Mouse (Mus musculus) forebrain, postnatal 0 days (tissue): ENCODE results near the gene Sfrp2. TPM values are rescaled to one million over a fixed set of nuclear protein-coding genes. Genes with fewer than 3 reads are reported as not detected.
A peak's percentile ranks its signal among the peaks of the same experiment; 100 is the strongest.

ENCODE experiments used
- ATAC-seq: fragments of 200-750 bp; cut with Nextera tagmentation; 2 replicates; pipeline ENCODE4 v1.8.0; 2017; ENCODE audit warnings: mild to moderate bottlenecking, moderate library complexity
- DNase-seq: peaks from one replicate; pipeline ENCODE4 v3.0.0-alpha.2; 2015
- H3K27ac ChIP-seq: fragments of 300-500 bp; sonication (generic); 2 replicates; pipeline ENCODE4 v1.5.1; 2014; ENCODE audit warnings: low read depth, mild to moderate bottlenecking, antibody characterized with exemption, low read length, moderate library complexity, mixed read lengths
- H3K27me3 ChIP-seq: fragments of 300-500 bp; sonication (generic); 2 replicates; pipeline ENCODE4 v1.6.1; 2014; ENCODE audit warnings: mild to moderate bottlenecking, low read length, mixed read lengths; ENCODE audit not compliant: insufficient read depth
- H3K36me3 ChIP-seq: fragments of 300-500 bp; sonication (generic); 2 replicates; pipeline ENCODE4 v1.6.1; 2014; ENCODE audit warnings: mild to moderate bottlenecking, moderate library complexity; ENCODE audit not compliant: insufficient read depth
- H3K4me1 ChIP-seq: fragments of 300-500 bp; sonication (generic); 2 replicates; pipeline ENCODE4 v1.6.1; 2014; ENCODE audit warnings: antibody characterized with exemption; ENCODE audit not compliant: insufficient read depth
- H3K4me2 ChIP-seq: fragments of 300-500 bp; sonication (generic); 2 replicates; pipeline ENCODE4 v1.6.1; 2014; ENCODE audit warnings: low read depth, mild to moderate bottlenecking, moderate library complexity
- H3K4me3 ChIP-seq: fragments of 300-500 bp; sonication (generic); 2 replicates; pipeline ENCODE4 v1.5.1; 2014; ENCODE audit warnings: low read depth, low read length, mixed read lengths
- H3K9ac ChIP-seq: fragments of 300-500 bp; sonication (generic); 2 replicates; pipeline ENCODE4 v1.6.1; 2014; ENCODE audit warnings: mild to moderate bottlenecking
- H3K9me3 ChIP-seq: fragments of 300-500 bp; sonication (generic); 2 replicates; pipeline ENCODE4 v1.6.1; 2016; ENCODE audit warnings: low read length
- CTCF ChIP-seq: sonication (generic); IDR thresholded peaks from 2 replicates; pipeline ENCODE4 v1.5.1; 2016; ENCODE audit warnings: antibody characterized with exemption, control low read depth, low read depth
- WGBS: fragments of 180-500 bp; shearing (Covaris S2); extraction: QIAGEN DNeasy Blood & Tissue Kit; methylation state at CpG from one replicate; pipeline ENCODE4 v1.1.7; 2014; 5-methylcytosine and 5-hydroxymethylcytosine counted together
- polyA plus RNA-seq: library from polyadenylated mRNA; unstranded; fragments of >200 nt; fragmentation: Nextera tagmentation; extraction: Ambion mirVana; gene quantifications from 2 replicates; pipeline ENCODE4 v1.2.1, GENCODE M21; 2015
- total RNA-seq: library from RNA; depleted of rRNA; stranded (reverse); fragments of >200 nt; gene quantifications from 2 replicates; pipeline ENCODE4 v1.2.3, GENCODE M21; 2014; rRNA removed

Sfrp2 gene
- total RNA-seq (13.8 and 26.3 TPM in 2 replicates), polyA plus RNA-seq (20.1 and 24.2 TPM in 2 replicates)

GRCm38 (mm10) chr3:83765871-83766725, at the start of gene Sfrp2:
Gene Sfrp2, plus strand, starts transcription at chr3:83766321.
- ATAC-seq (peak; percentile 68), DNase-seq (peak; percentile 75)
- Histone ChIP-seq H3K36me3 (no peaks in the 10 kb centered on the region), H3K9me3 (no peaks in the 10 kb centered on the region), H3K27ac (peak within 1 kb of the TSS; percentile 40; the same call in 1 of the 2 replicates), H3K27me3 (no peaks in the 10 kb centered on the region; the same call in 1 of the 2 replicates), H3K9ac (peak within 1 kb of the TSS; percentile 60), H3K4me3 (peak within 1 kb of the TSS; percentile 61), H3K4me2 (peak within 1 kb of the TSS; percentile 98), H3K4me1 (peaks cover 10% of the 10 kb centered on the region; the same call in 1 of the 2 replicates)
- no peak; the same call in 1 of the 2 replicates for TF ChIP-seq CTCF
- 1% methylated on average over 80 of the region's 82 CpGs for WGBS

- Histone ChIP-seq H3K4me2 (no peak overlapping the region), H3K27me3 (no peaks in the 10 kb centered on the region), H3K9me3 (no peaks in the 10 kb centered on the region), H3K9ac (no peak overlapping the region), H3K27ac (no peak overlapping the region), H3K4me1 (no peaks in the 10 kb centered on the region), H3K36me3 (no peaks in the 10 kb centered on the region), H3K4me3 (no peak overlapping the region)
- ATAC-seq (no peak), DNase-seq (no peak)
- no peak for TF ChIP-seq CTCF
- WGBS, result 59% methylated on average over 7 of the region's 7 CpGs
These were observed 48.4 kb upstream of the Sfrp2 start for GRCm38 (mm10) chr3:83717643-83718231.

GRCm38 (mm10) chr3:83718662-83719061, 47.5 kb upstream of the Sfrp2 start:
- Histone ChIP-seq H3K27me3 (no peaks in the 10 kb centered on the region), H3K27ac (no peak overlapping the region), H3K9me3 (no peaks in the 10 kb centered on the region), H3K4me1 (no peaks in the 10 kb centered on the region), H3K4me2 (no peak overlapping the region), H3K4me3 (no peak overlapping the region), H3K36me3 (no peaks in the 10 kb centered on the region), H3K9ac (no peak overlapping the region)
- WGBS, result 69% methylated on average over 4 of the region's 4 CpGs
- ATAC-seq (no peak), DNase-seq (no peak)
- no peak for TF ChIP-seq CTCF

- ATAC-seq, result no peak
- no peaks in the 10 kb centered on the region for H3K36me3 ChIP-seq
- DNase-seq, result no peak
- H3K4me3 ChIP-seq, result no peak overlapping the region
- H3K9me3 ChIP-seq, result no peaks in the 10 kb centered on the region
- no peaks in the 10 kb centered on the region for H3K4me1 ChIP-seq
- no peak overlapping the region for H3K9ac ChIP-seq
- no peaks in the 10 kb centered on the region for H3K27me3 ChIP-seq
- no peak overlapping the region for H3K4me2 ChIP-seq
- WGBS, result 85% methylated on average over 3 of the region's 3 CpGs
- TF ChIP-seq CTCF, result no peak
- no peak overlapping the region for H3K27ac ChIP-seq
These were observed 37.9 kb upstream of the Sfrp2 start for GRCm38 (mm10) chr3:83728223-83728622.

- no peaks in the 10 kb centered on the region for H3K4me1 ChIP-seq
- 87% methylated on average over 9 of the region's 9 CpGs for WGBS
- DNase-seq (no peak), ATAC-seq (no peak)
- no peak for TF ChIP-seq CTCF
- H3K27ac ChIP-seq, result no peak overlapping the region
- no peaks in the 10 kb centered on the region for H3K27me3 ChIP-seq
- no peaks in the 10 kb centered on the region for H3K36me3 ChIP-seq
- H3K9me3 ChIP-seq, result no peaks in the 10 kb centered on the region
- H3K9ac ChIP-seq, result no peak overlapping the region
- H3K4me2 ChIP-seq, result no peak overlapping the region
- H3K4me3 ChIP-seq, result no peak overlapping the region
These were observed 37.3 kb upstream of the Sfrp2 start for GRCm38 (mm10) chr3:83728675-83729390.

- no peak overlapping the region for H3K27ac ChIP-seq
- H3K27me3 ChIP-seq, result no peaks in the 10 kb centered on the region
- 87% methylated on average over 8 of the region's 8 CpGs for WGBS
- TF ChIP-seq CTCF, result no peak
- H3K36me3 ChIP-seq, result no peaks in the 10 kb centered on the region
- no peak overlapping the region for H3K4me2 ChIP-seq
- ATAC-seq (no peak), DNase-seq (no peak)
- no peaks in the 10 kb centered on the region for H3K9me3 ChIP-seq
- H3K4me3 ChIP-seq, result no peak overlapping the region
- no peaks in the 10 kb centered on the region for H3K4me1 ChIP-seq
- no peak overlapping the region for H3K9ac ChIP-seq
These were observed 32.1 kb upstream of the Sfrp2 start for GRCm38 (mm10) chr3:83733985-83734384.

- no peak for ATAC-seq
These were observed 29.1 kb upstream of the Sfrp2 start for GRCm38 (mm10) chr3:83736980-83737379.

More at GRCm38 (mm10) chr3:83736980-83737379, 29.1 kb upstream of the Sfrp2 start:
- no peaks in the 10 kb centered on the region for H3K27me3 ChIP-seq
- H3K4me3 ChIP-seq, result no peak overlapping the region
- H3K9me3 ChIP-seq, result no peaks in the 10 kb centered on the region
- no peak overlapping the region for H3K4me2 ChIP-seq
- no peak for DNase-seq
- H3K4me1 ChIP-seq, result no peaks in the 10 kb centered on the region
- no peak overlapping the region for H3K27ac ChIP-seq
- no peaks in the 10 kb centered on the region for H3K36me3 ChIP-seq
- 94% methylated on average over 4 of the region's 4 CpGs for WGBS
- no peak for TF ChIP-seq CTCF
- no peak overlapping the region for H3K9ac ChIP-seq
